Mouse (Mus musculus): ENCODE results near the gene Lrrc2. TPM values are rescaled to one million over a fixed set of nuclear protein-coding genes. Genes with fewer than 3 reads are reported as not detected.

The Lrrc2 gene
- polyA plus RNA-seq, 1 experiment, result 11.9 TPM

DNA sequence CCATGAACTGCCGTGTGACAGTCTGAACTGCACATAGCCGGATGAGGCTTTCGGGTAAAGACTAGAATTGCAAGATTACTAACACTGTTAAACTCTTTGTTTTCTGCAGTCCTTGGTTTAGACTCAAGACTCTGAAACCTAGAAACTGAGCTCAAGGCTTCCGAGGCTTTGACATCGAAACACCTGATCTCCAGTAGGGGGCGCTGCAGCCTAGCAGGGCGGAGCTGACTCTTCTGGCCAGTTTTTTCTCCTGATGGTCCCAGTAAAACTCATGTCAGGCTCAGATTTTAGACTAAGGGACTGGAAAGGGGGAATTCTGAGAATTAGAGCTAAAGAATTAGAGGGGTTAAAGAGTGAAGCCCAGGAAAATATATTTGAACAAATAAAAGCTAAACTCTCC lies 28.6 kb upstream of the Lrrc2 start:
- no peak overlapping the region for H3K27ac ChIP-seq (ENCODE audit: insufficient read depth, low read length)
- H3K36me3 ChIP-seq (ENCODE audit: control insufficient read depth, insufficient read depth, low read length, poor library complexity, severe bottlenecking), result no peaks in the 10 kb centered on the region
- no peak overlapping the region for H3K9ac ChIP-seq (ENCODE audit: low read depth, poor library complexity, severe bottlenecking)
- no peaks in the 10 kb centered on the region for H3K9me3 ChIP-seq (replicated peaks; ENCODE audit: control insufficient read depth, insufficient read depth, low read length, poor library complexity, severe bottlenecking)
- no peaks in the 10 kb centered on the region for H3K4me1 ChIP-seq (ENCODE audit: control insufficient read depth, insufficient read depth, low read length)
- no peaks in the 10 kb centered on the region for H3K27me3 ChIP-seq (ENCODE audit: control insufficient read depth, insufficient read depth, low read length, poor library complexity, severe bottlenecking)
- TF ChIP-seq CTCF (IDR thresholded peaks at IDR 0.05; ENCODE audit: low read depth, low read length) (peak; percentile 97), EP300 (IDR thresholded peaks at IDR 0.05; ENCODE audit: insufficient read depth, low read depth, low read length) (no peak)
- H3K4me3 ChIP-seq (ENCODE audit: low read depth, low read length), result no peak overlapping the region

DNA sequence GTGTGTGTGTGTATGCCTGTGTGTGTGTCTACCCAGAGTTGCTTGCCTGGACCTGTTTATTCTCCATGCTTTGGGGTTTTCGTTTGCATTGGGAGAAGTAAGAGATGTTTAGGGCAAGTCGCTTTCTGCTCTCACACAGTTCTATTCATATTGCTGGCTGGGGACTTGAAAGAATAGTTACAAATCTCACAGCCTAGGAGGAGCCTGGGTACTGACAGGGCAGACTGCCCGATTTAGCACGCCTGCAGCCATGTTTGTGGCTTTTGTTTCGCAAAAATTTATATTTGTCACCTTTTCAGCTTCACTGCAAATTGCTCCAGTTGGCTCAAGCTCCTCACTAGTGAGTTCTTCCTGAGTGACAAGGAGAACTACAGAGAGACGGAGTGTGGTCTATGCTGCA lies 19.8 kb upstream of the Lrrc2 start:
- Histone ChIP-seq H3K4me1 (ENCODE audit: control insufficient read depth, insufficient read depth, low read length) (no peaks in the 10 kb centered on the region), H3K36me3 (ENCODE audit: control insufficient read depth, insufficient read depth, low read length, poor library complexity, severe bottlenecking) (no peaks in the 10 kb centered on the region), H3K27me3 (ENCODE audit: control insufficient read depth, insufficient read depth, low read length, poor library complexity, severe bottlenecking) (no peaks in the 10 kb centered on the region), H3K4me3 (ENCODE audit: low read depth, low read length) (no peak overlapping the region), H3K9me3 (replicated peaks; ENCODE audit: control insufficient read depth, insufficient read depth, low read length, poor library complexity, severe bottlenecking) (no peaks in the 10 kb centered on the region), H3K27ac (ENCODE audit: insufficient read depth, low read length) (no peak overlapping the region), H3K9ac (ENCODE audit: low read depth, poor library complexity, severe bottlenecking) (no peak overlapping the region)
- TF ChIP-seq EP300 (IDR thresholded peaks at IDR 0.05; ENCODE audit: insufficient read depth, low read depth, low read length), result no peak
- TF ChIP-seq POLR2A (IDR thresholded peaks at IDR 0.05; ENCODE audit: insufficient read depth, low read length), result no peak
- no peak for TF ChIP-seq CTCF (IDR thresholded peaks at IDR 0.05; ENCODE audit: low read depth, low read length)

DNA sequence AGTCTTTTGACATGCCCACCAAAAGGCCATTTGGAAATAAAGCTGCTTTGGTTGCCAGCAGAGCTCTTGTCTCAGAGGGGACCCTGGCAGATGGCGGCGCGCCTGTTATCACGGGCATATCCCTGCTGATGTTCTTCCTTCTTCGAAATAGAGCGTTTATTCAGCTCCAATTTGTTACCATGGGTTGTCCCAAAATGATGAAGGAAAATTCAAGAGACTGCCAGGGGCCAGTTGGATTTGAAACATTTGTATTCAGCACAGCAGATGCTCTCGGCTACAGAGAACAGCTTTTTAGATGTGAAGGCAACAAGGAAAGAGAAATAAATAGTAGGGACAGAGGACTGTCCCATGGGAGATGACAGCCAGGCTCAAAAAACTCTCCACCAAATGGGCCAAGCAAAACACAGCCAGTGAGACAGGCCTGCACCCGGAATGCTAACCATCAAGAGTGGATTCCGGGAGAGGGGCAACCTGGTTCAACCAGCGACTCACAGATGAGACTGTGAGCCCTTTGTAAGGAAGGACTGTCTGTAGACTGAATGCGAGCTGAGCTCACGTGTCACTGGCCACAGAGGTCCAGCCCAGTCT lies 17.4 kb upstream of the Lrrc2 start:
- Histone ChIP-seq H3K27ac (ENCODE audit: insufficient read depth, low read length) (no peak overlapping the region), H3K4me3 (ENCODE audit: low read depth, low read length) (no peak overlapping the region), H3K9ac (ENCODE audit: low read depth, poor library complexity, severe bottlenecking) (no peak overlapping the region), H3K4me1 (ENCODE audit: control insufficient read depth, insufficient read depth, low read length) (no peaks in the 10 kb centered on the region), H3K9me3 (replicated peaks; ENCODE audit: control insufficient read depth, insufficient read depth, low read length, poor library complexity, severe bottlenecking) (no peaks in the 10 kb centered on the region), H3K36me3 (ENCODE audit: control insufficient read depth, insufficient read depth, low read length, poor library complexity, severe bottlenecking) (0 out of 2 replicates have a peak, but pooled peaks cover 4% of the 10 kb centered on the region), H3K27me3 (ENCODE audit: control insufficient read depth, insufficient read depth, low read length, poor library complexity, severe bottlenecking) (no peaks in the 10 kb centered on the region)
- TF ChIP-seq POLR2A (IDR thresholded peaks at IDR 0.05; ENCODE audit: insufficient read depth, low read length) (no peak), EP300 (IDR thresholded peaks at IDR 0.05; ENCODE audit: insufficient read depth, low read depth, low read length) (no peak), CTCF (IDR thresholded peaks at IDR 0.05; ENCODE audit: low read depth, low read length) (no peak)

GRCm38 (mm10) chr9:110935941-110936340 lies 15.4 kb upstream of the Lrrc2 start:
- peaks cover 19% of the 10 kb centered on the region for H3K36me3 ChIP-seq (ENCODE audit: control insufficient read depth, insufficient read depth, low read length, poor library complexity, severe bottlenecking)
- H3K9me3 ChIP-seq (replicated peaks; ENCODE audit: control insufficient read depth, insufficient read depth, low read length, poor library complexity, severe bottlenecking), result no peaks in the 10 kb centered on the region
- no peak overlapping the region for H3K4me3 ChIP-seq (ENCODE audit: low read depth, low read length)
- TF ChIP-seq EP300 (IDR thresholded peaks at IDR 0.05; ENCODE audit: insufficient read depth, low read depth, low read length), result no peak
- no peak for TF ChIP-seq CTCF (IDR thresholded peaks at IDR 0.05; ENCODE audit: low read depth, low read length)
- TF ChIP-seq POLR2A (IDR thresholded peaks at IDR 0.05; ENCODE audit: insufficient read depth, low read length), result no peak
- no peak overlapping the region for H3K27ac ChIP-seq (ENCODE audit: insufficient read depth, low read length)
- no peak overlapping the region for H3K9ac ChIP-seq (ENCODE audit: low read depth, poor library complexity, severe bottlenecking)
- no peaks in the 10 kb centered on the region for H3K4me1 ChIP-seq (ENCODE audit: control insufficient read depth, insufficient read depth, low read length)
- H3K27me3 ChIP-seq (ENCODE audit: control insufficient read depth, insufficient read depth, low read length, poor library complexity, severe bottlenecking), result no peaks in the 10 kb centered on the region

GRCm38 (mm10) chr9:110937506-110938490 lies 13.5 kb upstream of the Lrrc2 start:
- Histone ChIP-seq H3K27me3 (ENCODE audit: control insufficient read depth, insufficient read depth, low read length, poor library complexity, severe bottlenecking) (no peaks in the 10 kb centered on the region), H3K4me1 (ENCODE audit: control insufficient read depth, insufficient read depth, low read length) (no peaks in the 10 kb centered on the region), H3K9me3 (replicated peaks; ENCODE audit: control insufficient read depth, insufficient read depth, low read length, poor library complexity, severe bottlenecking) (no peaks in the 10 kb centered on the region), H3K4me3 (ENCODE audit: low read depth, low read length) (no peak overlapping the region), H3K36me3 (ENCODE audit: control insufficient read depth, insufficient read depth, low read length, poor library complexity, severe bottlenecking) (peaks cover 36% of the 10 kb centered on the region), H3K27ac (ENCODE audit: insufficient read depth, low read length) (peak overlapping the region; percentile 85), H3K9ac (ENCODE audit: low read depth, poor library complexity, severe bottlenecking) (no peak overlapping the region)
- no peak for TF ChIP-seq POLR2A (IDR thresholded peaks at IDR 0.05; ENCODE audit: insufficient read depth, low read length)
- TF ChIP-seq EP300 (IDR thresholded peaks at IDR 0.05; ENCODE audit: insufficient read depth, low read depth, low read length), result no peak
- no peak for TF ChIP-seq CTCF (IDR thresholded peaks at IDR 0.05; ENCODE audit: low read depth, low read length)

- no peaks in the 10 kb centered on the region for H3K27me3 ChIP-seq (ENCODE audit: control insufficient read depth, insufficient read depth, low read length, poor library complexity, severe bottlenecking)
Measured at GRCm38 (mm10) chr9:110944265-110944664, 7.1 kb upstream of the Lrrc2 start.

More at GRCm38 (mm10) chr9:110944265-110944664, 7.1 kb upstream of the Lrrc2 start:
- H3K9me3 ChIP-seq (replicated peaks; ENCODE audit: control insufficient read depth, insufficient read depth, low read length, poor library complexity, severe bottlenecking), result no peaks in the 10 kb centered on the region
- peak overlapping the region; percentile 59 for H3K27ac ChIP-seq (ENCODE audit: insufficient read depth, low read length)
- H3K4me1 ChIP-seq (ENCODE audit: control insufficient read depth, insufficient read depth, low read length), result no peaks in the 10 kb centered on the region
- H3K9ac ChIP-seq (ENCODE audit: low read depth, poor library complexity, severe bottlenecking), result peak overlapping the region; percentile 76
- H3K4me3 ChIP-seq (ENCODE audit: low read depth, low read length), result peak overlapping the region; percentile 64
- H3K36me3 ChIP-seq (ENCODE audit: control insufficient read depth, insufficient read depth, low read length, poor library complexity, severe bottlenecking), result peaks cover 37% of the 10 kb centered on the region
- no peak for TF ChIP-seq EP300 (IDR thresholded peaks at IDR 0.05; ENCODE audit: insufficient read depth, low read depth, low read length)
- peak; percentile 23 for TF ChIP-seq CTCF (IDR thresholded peaks at IDR 0.05; ENCODE audit: low read depth, low read length)
- TF ChIP-seq POLR2A (IDR thresholded peaks at IDR 0.05; ENCODE audit: insufficient read depth, low read length), result no peak
